Mouse (Mus musculus) skeletal muscle tissue, adult 2 months (tissue): ENCODE results near the gene Lrrc27.

Experiments
- DNase-seq: peaks from one replicate; pipeline ENCODE4 v3.0.0-alpha.2; 2012; ENCODE audit warnings: low read depth, low spot score

Gene Lrrc27

GRCm38 (mm10) chr7:139214160-139214559, 1.4 kb downstream of the Lrrc27 start:
- DNase-seq: no peak

GRCm38 (mm10) chr7:139214596-139215340, 2.0 kb downstream of the Lrrc27 start:
- DNase-seq: no peak

GRCm38 (mm10) chr7:139215516-139215915, 2.7 kb downstream of the Lrrc27 start:
- no peak for DNase-seq

GRCm38 (mm10) chr7:139215946-139216345, 3.2 kb downstream of the Lrrc27 start:
- no peak for DNase-seq

GRCm38 (mm10) chr7:139216464-139216863, 3.7 kb downstream of the Lrrc27 start:
- no peak for DNase-seq

GRCm38 (mm10) chr7:139217046-139217445, 4.3 kb downstream of the Lrrc27 start:
- no peak for DNase-seq

- peak; percentile 39 for DNase-seq
These were observed 6.0 kb downstream of the Lrrc27 start for GRCm38 (mm10) chr7:139218641-139219415.

GRCm38 (mm10) chr7:139219486-139219885, 6.7 kb downstream of the Lrrc27 start:
- no peak for DNase-seq

GRCm38 (mm10) chr7:139220303-139220702, 7.5 kb downstream of the Lrrc27 start:
- DNase-seq: peak; percentile 72

GRCm38 (mm10) chr7:139221072-139221471, 8.3 kb downstream of the Lrrc27 start:
- DNase-seq: no peak

GRCm38 (mm10) chr7:139221856-139222255, 9.1 kb downstream of the Lrrc27 start:
- DNase-seq: no peak

GRCm38 (mm10) chr7:139222341-139222740, 9.6 kb downstream of the Lrrc27 start:
- DNase-seq: no peak

GRCm38 (mm10) chr7:139224070-139224469, 11.3 kb downstream of the Lrrc27 start:
- DNase-seq: no peak

- DNase-seq: no peak
These were observed 11.9 kb downstream of the Lrrc27 start for GRCm38 (mm10) chr7:139224725-139225124.

- DNase-seq: no peak
These were observed 13.6 kb downstream of the Lrrc27 start for GRCm38 (mm10) chr7:139226416-139226815.

- DNase-seq: no peak
These were observed 15.8 kb downstream of the Lrrc27 start for GRCm38 (mm10) chr7:139228447-139229171.

- no peak for DNase-seq
These were observed 17.0 kb downstream of the Lrrc27 start for GRCm38 (mm10) chr7:139229837-139230236.

- DNase-seq: no peak
These were observed 17.5 kb downstream of the Lrrc27 start for GRCm38 (mm10) chr7:139230241-139230640.

GRCm38 (mm10) chr7:139233714-139234113, 20.9 kb downstream of the Lrrc27 start:
- peak; percentile 78 for DNase-seq

- peak; percentile 52 for DNase-seq
These were observed 21.8 kb downstream of the Lrrc27 start for GRCm38 (mm10) chr7:139234426-139235188.

GRCm38 (mm10) chr7:139235651-139236358, 23.0 kb downstream of the Lrrc27 start:
- peak; percentile 69 for DNase-seq
